8 mouse cellular contexts compared by ENCODE assay signal in the genomic region with DNA sequence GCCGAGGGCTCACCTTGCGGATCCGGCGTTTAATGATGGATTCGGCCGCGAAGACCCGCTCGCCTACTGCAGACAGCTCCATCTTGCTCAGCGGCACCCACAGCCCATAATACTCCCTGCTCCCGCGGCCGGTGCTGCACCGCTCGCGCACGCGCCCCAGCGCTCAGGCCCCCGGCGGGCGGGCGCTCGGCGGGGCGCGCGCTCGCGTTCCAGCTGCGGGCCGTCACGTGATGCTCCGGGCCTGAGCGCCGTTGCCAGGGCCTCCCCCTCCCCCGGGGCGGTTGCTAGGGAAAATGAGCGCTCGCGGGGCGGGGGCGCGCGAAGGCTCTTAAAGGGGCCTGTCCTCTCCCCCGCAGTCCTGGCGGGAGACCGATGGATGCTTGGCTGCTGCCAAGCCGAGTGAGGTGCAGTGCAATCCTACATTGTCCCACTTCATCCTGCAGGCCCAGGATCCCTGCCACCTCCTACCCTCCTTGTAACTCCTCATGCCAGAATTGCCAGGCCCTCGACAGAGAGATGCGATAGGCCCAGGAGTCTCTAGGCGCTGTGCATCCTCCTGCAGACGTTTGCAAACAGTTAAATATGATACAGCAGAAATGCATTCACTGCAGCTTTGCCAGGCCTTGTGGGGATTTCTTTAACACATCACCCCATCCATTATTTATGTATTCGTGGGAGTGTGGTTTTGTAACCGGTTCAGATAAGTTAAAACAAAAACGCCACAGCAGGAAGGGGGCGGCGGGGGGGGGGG. TPM values are rescaled to one million over a fixed set of nuclear protein-coding genes. Genes with fewer than 3 reads are reported as not detected.
DNase-seq lines count a peak whose midpoint lies in the region; ATAC-seq and TF ChIP-seq lines count a peak whose summit lies in the region.

A gene (minus strand): TSS at position 108 of the 751 bp plus-strand sequence.
A gene (minus strand): TSS at position 559 of the 751 bp plus-strand sequence.

- DNase-seq in c-Kit-positive CD71-positive TER-119-negative erythroid progenitor cells, embryonic 14.5 days (ENCODE audit: low read depth), result peak; percentile 61
- DNase-seq in forebrain, embryonic 11.5 days (ENCODE audit: low spot score), result peak; percentile 99
- DNase-seq in kidney, postnatal 25 days, result peak; percentile 98
- peak; percentile 60 to 67 (median 62) for DNase-seq in liver, embryonic 14.5 days (ENCODE audit: low read depth in 3 of 3, low spot score in 3 of 3)
- DNase-seq in stomach, postnatal 0 days (ENCODE audit: low spot score), result peak; percentile 93

- H3K4me1 ChIP-seq in E14TG2a.4 (replicated peaks; ENCODE audit: low read depth, low read length), result peaks cover 54% of the 10 kb centered on the region
- peaks cover 22% of the 10 kb centered on the region; the same call in 1 of the 2 replicates for H3K4me1 ChIP-seq in forebrain, embryonic 11.5 days (replicated peaks; ENCODE audit: control insufficient read depth, insufficient read depth, low read length)
- peaks cover 30% of the 10 kb centered on the region for H3K4me1 ChIP-seq in heart, embryonic 16.5 days (ENCODE audit: control insufficient read depth, insufficient read depth, low read length)
- H3K4me1 ChIP-seq in liver, embryonic 14.5 days (replicated peaks; ENCODE audit: control insufficient read depth in 2 of 2, insufficient read depth in 2 of 2, low read length in 1 of 2), result peaks cover 0 to 9% of the 10 kb centered on the region in 2 experiments; a peak in 2 of 4 replicates
- H3K4me1 ChIP-seq in neural tube, embryonic 12.5 days, result peaks cover 46% of the 10 kb centered on the region
- H3K4me1 ChIP-seq in stomach, postnatal 0 days (replicated peaks; ENCODE audit: control insufficient read depth, insufficient read depth), result no peaks in the 10 kb centered on the region

- H3K4me2 ChIP-seq in forebrain, embryonic 11.5 days (ENCODE audit: low read depth, low read length, severe bottlenecking), result peak within 1 kb of the TSS; percentile 94
- H3K4me2 ChIP-seq in heart, embryonic 16.5 days (ENCODE audit: low read depth, low read length), result peak within 1 kb of the TSS; percentile 67
- peak within 1 kb of the TSS; percentile 70 for H3K4me2 ChIP-seq in liver, embryonic 14.5 days (ENCODE audit: low read depth)
- H3K4me2 ChIP-seq in neural tube, embryonic 12.5 days (replicated peaks), result peak within 1 kb of the TSS; percentile 89
- H3K4me2 ChIP-seq in stomach, postnatal 0 days (replicated peaks; ENCODE audit: low read depth), result peak within 1 kb of the TSS; percentile 89

- H3K9ac ChIP-seq in forebrain, embryonic 11.5 days (ENCODE audit: low read length), result peak within 1 kb of the TSS; percentile 90
- peak within 1 kb of the TSS; percentile 93 for H3K9ac ChIP-seq in heart, embryonic 16.5 days (ENCODE audit: low read length)
- H3K9ac ChIP-seq in liver, embryonic 14.5 days (replicated peaks), result peak within 1 kb of the TSS; percentile 64
- H3K9ac ChIP-seq in neural tube, embryonic 12.5 days, result peak within 1 kb of the TSS; percentile 82
- H3K9ac ChIP-seq in stomach, postnatal 0 days (ENCODE audit: low read length), result peak within 1 kb of the TSS; percentile 84

- TF ChIP-seq CTCF in E14TG2a.4 (conservative IDR thresholded peaks at IDR 0.05; ENCODE audit: low read length), result no peak
- no peak for TF ChIP-seq CTCF in liver, embryonic 14.5 days (IDR thresholded peaks at IDR 0.05; ENCODE audit: low read depth)
- TF ChIP-seq CTCF in stomach, postnatal 0 days (IDR thresholded peaks at IDR 0.05; ENCODE audit: low read depth), result no peak

- TF ChIP-seq EP300 in liver, embryonic 14.5 days (IDR thresholded peaks at IDR 0.05; ENCODE audit: low read depth), result no peak
- TF ChIP-seq EP300 in stomach, postnatal 0 days (optimal IDR thresholded peaks at IDR 0.05), result no peak

- H3K9me3 ChIP-seq in E14TG2a.4 (ENCODE audit: low read length), result no peaks in the 10 kb centered on the region
- no peaks in the 10 kb centered on the region for H3K9me3 ChIP-seq in forebrain, embryonic 11.5 days (ENCODE audit: control insufficient read depth, low read length)
- no peaks in the 10 kb centered on the region for H3K9me3 ChIP-seq in heart, embryonic 16.5 days (replicated peaks; ENCODE audit: control insufficient read depth, low read length)
- H3K9me3 ChIP-seq in liver, embryonic 14.5 days (ENCODE audit: control insufficient read depth, low read length), result no peaks in the 10 kb centered on the region
- H3K9me3 ChIP-seq in neural tube, embryonic 12.5 days, result no peaks in the 10 kb centered on the region
- H3K9me3 ChIP-seq in stomach, postnatal 0 days (ENCODE audit: control insufficient read depth, low read length), result no peaks in the 10 kb centered on the region

- peaks cover 7% of the 10 kb centered on the region; the same call in 1 of the 2 replicates for H3K27me3 ChIP-seq in E14TG2a.4 (ENCODE audit: insufficient read depth, low read length)
- H3K27me3 ChIP-seq in forebrain, embryonic 11.5 days (ENCODE audit: control insufficient read depth, insufficient read depth, low read length), result no peaks in the 10 kb centered on the region
- no peaks in the 10 kb centered on the region for H3K27me3 ChIP-seq in heart, embryonic 16.5 days (ENCODE audit: control insufficient read depth, insufficient read depth, low read length)
- H3K27me3 ChIP-seq in liver, embryonic 14.5 days (ENCODE audit: control insufficient read depth, insufficient read depth, low read length), result no peaks in the 10 kb centered on the region; the same call in 1 of the 2 replicates
- no peaks in the 10 kb centered on the region for H3K27me3 ChIP-seq in neural tube, embryonic 12.5 days (replicated peaks)
- H3K27me3 ChIP-seq in stomach, postnatal 0 days (ENCODE audit: control insufficient read depth, insufficient read depth, low read length), result no peaks in the 10 kb centered on the region

- peak; percentile 86 for ATAC-seq in forebrain, embryonic 11.5 days (replicated peaks; ENCODE audit: low FRiP score)
- peak; percentile 93 for ATAC-seq in heart, embryonic 16.5 days (replicated peaks; ENCODE audit: extremely low read depth, insufficient read depth, low FRiP score)
- ATAC-seq in liver, embryonic 14.5 days (ENCODE audit: insufficient read depth), result peak; percentile 85
- ATAC-seq in neural tube, embryonic 12.5 days (ENCODE audit: low FRiP score, low read depth), result peak; percentile 89
- ATAC-seq in stomach, postnatal 0 days (ENCODE audit: low FRiP score, low TSS enrichment), result peak; percentile 88

- peak within 1 kb of the TSS; percentile 91 for H3K4me3 ChIP-seq in E14TG2a.4 (replicated peaks; ENCODE audit: low read length)
- peak within 1 kb of the TSS; percentile 65 for H3K4me3 ChIP-seq in forebrain, embryonic 11.5 days (ENCODE audit: low read depth, low read length)
- H3K4me3 ChIP-seq in heart, embryonic 16.5 days (ENCODE audit: low read length), result peak within 1 kb of the TSS; percentile 87
- H3K4me3 ChIP-seq in liver, embryonic 14.5 days (ENCODE audit: insufficient read depth in 1 of 2, low read depth in 2 of 2, low read length in 2 of 2), result peak within 1 kb of the TSS; percentile 80 to 85
- H3K4me3 ChIP-seq in neural tube, embryonic 12.5 days, result peak within 1 kb of the TSS; percentile 61
- peak within 1 kb of the TSS; percentile 78 for H3K4me3 ChIP-seq in stomach, postnatal 0 days (ENCODE audit: low read depth, low read length)

- peak within 1 kb of the TSS; percentile 93 for H3K27ac ChIP-seq in forebrain, embryonic 11.5 days (ENCODE audit: low read depth, low read length)
- peak within 1 kb of the TSS; percentile 95 for H3K27ac ChIP-seq in heart, embryonic 16.5 days (ENCODE audit: low read length)
- H3K27ac ChIP-seq in liver, embryonic 14.5 days, result no peak within 1 kb of the TSS
- peak within 1 kb of the TSS; percentile 84 for H3K27ac ChIP-seq in neural tube, embryonic 12.5 days
- H3K27ac ChIP-seq in stomach, postnatal 0 days (replicated peaks), result peak within 1 kb of the TSS; percentile 90

- WGBS in forebrain, embryonic 11.5 days, result 1% methylated on average over 53 of the region's 58 CpGs
- WGBS in heart, embryonic 16.5 days, result under 1% methylated on average over 55 of the region's 58 CpGs
- 1% methylated on average over 52 of the region's 58 CpGs for WGBS in liver, embryonic 14.5 days (ENCODE audit: insufficient replicate concordance)
- WGBS in neural tube, embryonic 12.5 days, result under 1% methylated on average over 58 of the region's 58 CpGs
- under 1% methylated on average over 43 of the region's 58 CpGs for WGBS in stomach, postnatal 0 days

- H3K36me3 ChIP-seq in E14TG2a.4 (ENCODE audit: insufficient read depth, low read length), result peaks cover 36% of the 10 kb centered on the region
- no peaks in the 10 kb centered on the region for H3K36me3 ChIP-seq in forebrain, embryonic 11.5 days (ENCODE audit: control insufficient read depth, insufficient read depth, low read length)
- H3K36me3 ChIP-seq in heart, embryonic 16.5 days (ENCODE audit: control insufficient read depth, insufficient read depth), result peaks cover 6% of the 10 kb centered on the region; the same call in 1 of the 2 replicates
- H3K36me3 ChIP-seq in liver, embryonic 14.5 days (replicated peaks; ENCODE audit: control insufficient read depth, insufficient read depth, low read depth), result no peaks in the 10 kb centered on the region
- H3K36me3 ChIP-seq in neural tube, embryonic 12.5 days, result 0 out of 2 replicates have a peak, but pooled peaks cover 7% of the 10 kb centered on the region
- no peaks in the 10 kb centered on the region; the same call in 1 of the 2 replicates for H3K36me3 ChIP-seq in stomach, postnatal 0 days (ENCODE audit: control insufficient read depth, insufficient read depth, low read length)

RNA-seq across cellular contexts. Expression of the first gene that starts in this region (rescaled TPM):
- not detected in 2 replicates for polyA plus RNA-seq in forebrain, embryonic 11.5 days (2014; fragmentation: Nextera tagmentation; extraction: Ambion mirVana)
- not detected in 2 replicates for polyA plus RNA-seq in heart, embryonic 16.5 days (2015; fragmentation: Nextera tagmentation; extraction: Ambion mirVana)
- polyA plus RNA-seq in liver, embryonic 14.5 days (2012; rRNA removed), result not detected in 2 replicates
- polyA plus RNA-seq in liver, embryonic 14.5 days (2014; fragmentation: Nextera tagmentation; extraction: Ambion mirVana), result 0.08 TPM in 1 of 2 replicates, not detected in the other
- polyA plus RNA-seq in neural tube, embryonic 12.5 days (2016; fragmentation: Nextera tagmentation; extraction: Ambion mirVana), result 0.31 and 1.0 TPM in 2 replicates
- polyA plus RNA-seq in stomach, postnatal 0 days (2015; fragmentation: Nextera tagmentation; extraction: Ambion mirVana), result 0.81 TPM in 1 of 2 replicates, not detected in the other

RNA-seq across cellular contexts. Expression of the second gene that starts in this region (rescaled TPM):
- 31.2 and 32.3 TPM in 2 replicates for polyA plus RNA-seq in forebrain, embryonic 11.5 days (2014; fragmentation: Nextera tagmentation; extraction: Ambion mirVana)
- 57.0 and 59.0 TPM in 2 replicates for polyA plus RNA-seq in heart, embryonic 16.5 days (2015; fragmentation: Nextera tagmentation; extraction: Ambion mirVana)
- polyA plus RNA-seq in liver, embryonic 14.5 days (2012; rRNA removed), result 7.2 and 7.7 TPM in 2 replicates
- 2.9 and 3.7 TPM in 2 replicates for polyA plus RNA-seq in liver, embryonic 14.5 days (2014; fragmentation: Nextera tagmentation; extraction: Ambion mirVana)
- polyA plus RNA-seq in neural tube, embryonic 12.5 days (2016; fragmentation: Nextera tagmentation; extraction: Ambion mirVana), result 32.8 and 36.6 TPM in 2 replicates
- 33.3 and 34.8 TPM in 2 replicates for polyA plus RNA-seq in stomach, postnatal 0 days (2015; fragmentation: Nextera tagmentation; extraction: Ambion mirVana)
